8 mouse cellular contexts compared by ENCODE assay signal in genomic region chr9:108136930-108137462, GRCm38 (mm10). TPM values are rescaled to one million over a fixed set of nuclear protein-coding genes. Genes with fewer than 3 reads are reported as not detected.
DNase-seq lines count a peak whose midpoint lies in the region; ATAC-seq lines count a peak whose summit lies in the region.

No protein-coding gene starts in this region.

- no peaks in the 10 kb centered on the region for H3K9me3 ChIP-seq in heart, embryonic 10.5 days
- H3K9me3 ChIP-seq in limb, embryonic 10.5 days (replicated peaks), result no peaks in the 10 kb centered on the region

- H3K4me1 ChIP-seq in heart, embryonic 10.5 days, result peaks cover 13% of the 10 kb centered on the region
- H3K4me1 ChIP-seq in limb, embryonic 10.5 days, result peaks cover 22% of the 10 kb centered on the region

- no peaks in the 10 kb centered on the region for H3K36me3 ChIP-seq in heart, embryonic 10.5 days
- H3K36me3 ChIP-seq in limb, embryonic 10.5 days, result no peaks in the 10 kb centered on the region

- 75% methylated on average over 6 of the region's 6 CpGs for WGBS in heart, embryonic 10.5 days
- WGBS in limb, embryonic 10.5 days, result 81% methylated on average over 6 of the region's 6 CpGs

- DNase-seq in frontal cortex, postnatal 10 days (ENCODE audit: low spot score in 2 of 2), result no peak
- DNase-seq in cerebellum, adult 11-12 months, result peak; percentile 90
- DNase-seq in heart, embryonic 10.5 days (ENCODE audit: low spot score), result no peak
- no peak for DNase-seq in limb, embryonic 10.5 days (ENCODE audit: low spot score)
- DNase-seq in thymus, postnatal 25 days, result no peak
- no peak for DNase-seq in neural tube, embryonic 10.5 days (ENCODE audit: extremely low spot score, low spot score)
- DNase-seq in c-Kit-positive CD71-positive TER-119-positive erythroid progenitor cells, embryonic 14.5 days (ENCODE audit: low spot score), result no peak

- H3K27me3 ChIP-seq in heart, embryonic 10.5 days (ENCODE audit: insufficient read depth, poor library complexity, severe bottlenecking), result peaks cover 2% of the 10 kb centered on the region; the same call in 1 of the 2 replicates
- H3K27me3 ChIP-seq in limb, embryonic 10.5 days (ENCODE audit: low read depth, poor library complexity, severe bottlenecking), result 0 out of 2 replicates have a peak, but pooled peaks cover 4% of the 10 kb centered on the region

- ATAC-seq in frontal cortex, adult (ENCODE audit: low TSS enrichment), result peak; percentile 56

- H3K4me3 ChIP-seq in heart, embryonic 10.5 days, result peak overlapping the region; percentile 22; the same call in 1 of the 2 replicates
- peak overlapping the region; percentile 28 for H3K4me3 ChIP-seq in limb, embryonic 10.5 days

- H3K27ac ChIP-seq in heart, embryonic 10.5 days, result 0 out of 2 replicates have a peak overlapping the region, but pooled peaks have one; percentile 56
- peak overlapping the region; percentile 51 for H3K27ac ChIP-seq in limb, embryonic 10.5 days

RNA-seq across cellular contexts. Expression of gene Apeh, which starts 42.6 kb away (rescaled TPM):
- polyA plus RNA-seq in heart, embryonic 10.5 days (2016; fragmentation: Nextera tagmentation; extraction: Ambion mirVana), result 80.7 and 84.4 TPM in 2 replicates
- 70.8 and 76.2 TPM in 2 replicates for polyA plus RNA-seq in limb, embryonic 10.5 days (2016; fragmentation: Nextera tagmentation; extraction: Ambion mirVana)

RNA-seq across cellular contexts. Expression of gene Bsn, which starts 53.2 kb away (rescaled TPM):
- 1.3 and 1.4 TPM in 2 replicates for polyA plus RNA-seq in heart, embryonic 10.5 days (2016; fragmentation: Nextera tagmentation; extraction: Ambion mirVana)
- polyA plus RNA-seq in limb, embryonic 10.5 days (2016; fragmentation: Nextera tagmentation; extraction: Ambion mirVana), result 1.7 TPM in 2 replicates

RNA-seq across cellular contexts. Expression of gene Rnf123, which starts 53.9 kb away (rescaled TPM):
- 31.8 and 33.1 TPM in 2 replicates for polyA plus RNA-seq in heart, embryonic 10.5 days (2016; fragmentation: Nextera tagmentation; extraction: Ambion mirVana)
- polyA plus RNA-seq in limb, embryonic 10.5 days (2016; fragmentation: Nextera tagmentation; extraction: Ambion mirVana), result 31.8 and 37.5 TPM in 2 replicates

RNA-seq across cellular contexts. Expression of gene Mst1, which starts 56.8 kb away (rescaled TPM):
- 1.6 TPM in 2 replicates for polyA plus RNA-seq in heart, embryonic 10.5 days (2016; fragmentation: Nextera tagmentation; extraction: Ambion mirVana)
- polyA plus RNA-seq in limb, embryonic 10.5 days (2016; fragmentation: Nextera tagmentation; extraction: Ambion mirVana), result 0.54 and 0.74 TPM in 2 replicates
